Mouse (Mus musculus) spleen, postnatal 4 days (tissue): ENCODE measurements around the gene Olfr559.

Experiments used
- DNase-seq, 2 experiments: peaks; one replicate each; pipeline ENCODE4 v3.0.0; 2022; ENCODE audit warnings: low spot score in 2 of 2

The Olfr559 gene

DNA sequence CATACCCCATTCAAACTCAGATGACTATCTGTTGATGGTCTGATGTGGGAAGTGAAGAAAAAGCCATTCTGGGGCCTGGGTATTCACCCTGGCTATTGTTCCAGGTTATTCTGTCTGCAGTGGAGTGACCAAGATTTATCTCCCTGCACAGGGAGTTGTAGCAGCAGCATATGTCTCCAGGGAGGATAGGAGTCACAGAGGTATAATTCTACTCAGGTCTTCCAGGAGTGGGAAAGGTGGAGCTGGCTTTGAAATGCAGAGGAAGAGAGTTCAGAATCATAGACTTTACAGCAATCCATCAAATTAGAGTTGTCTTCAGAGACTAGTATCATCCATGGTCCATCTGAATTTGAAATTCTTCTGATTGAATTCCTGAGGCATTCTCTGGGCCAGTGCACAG, at the start of gene Olfr559:
Gene Olfr559, minus strand, starts transcription at position 101 of the 400 bp plus-strand sequence.
- DNase-seq: no peak

DNA sequence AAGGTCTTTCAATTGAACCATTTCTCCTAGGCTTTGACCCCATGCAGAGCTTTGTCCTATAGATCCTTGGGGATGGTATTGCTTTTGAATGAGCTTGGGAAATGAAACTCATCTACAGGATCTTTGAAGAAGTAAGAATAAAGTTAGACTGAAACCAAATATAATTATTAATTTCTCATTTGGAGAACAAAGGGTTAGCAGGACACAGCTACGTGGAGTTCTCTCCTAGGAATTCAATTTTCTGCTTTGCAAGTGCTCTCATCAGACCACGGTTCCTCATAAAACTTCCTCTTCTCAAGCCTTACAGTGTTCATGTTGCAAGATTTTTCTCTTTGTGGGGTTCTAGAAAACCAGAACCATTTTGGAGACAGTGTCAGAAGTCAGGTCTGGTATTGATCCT, 43.6 kb upstream of the Olfr559 start, which contains the start of gene Olfr561:
Gene Olfr561, plus strand, starts transcription at position 301 of the 400 bp plus-strand sequence.
- DNase-seq: no peak

DNA sequence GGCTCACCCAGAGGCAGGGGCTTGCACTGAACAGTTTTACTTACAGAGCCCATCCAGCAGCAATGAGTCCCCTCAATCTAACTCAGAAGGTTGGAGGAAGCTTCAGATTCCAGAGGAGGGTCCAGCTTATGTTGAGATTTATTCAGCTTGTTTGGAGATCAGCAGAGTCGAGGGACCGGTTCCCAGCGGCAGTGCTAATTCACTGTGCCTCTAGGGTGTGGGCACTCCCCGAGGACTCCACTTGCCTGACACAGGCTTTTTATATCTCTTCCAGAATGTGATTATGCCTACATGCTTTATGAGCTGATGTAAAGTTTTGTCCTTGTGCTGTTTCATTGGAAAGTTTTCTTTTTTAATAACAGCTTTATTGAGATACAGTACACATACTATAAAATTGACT, 32.0 kb upstream of the Olfr559 start, which contains the start of the genes Olfr560 and Olfr78:
Gene Olfr560, minus strand, starts transcription at position 101 of the 400 bp plus-strand sequence.
Gene Olfr78, minus strand, starts transcription at position 206 of the 400 bp plus-strand sequence.
- no peak for DNase-seq

DNA sequence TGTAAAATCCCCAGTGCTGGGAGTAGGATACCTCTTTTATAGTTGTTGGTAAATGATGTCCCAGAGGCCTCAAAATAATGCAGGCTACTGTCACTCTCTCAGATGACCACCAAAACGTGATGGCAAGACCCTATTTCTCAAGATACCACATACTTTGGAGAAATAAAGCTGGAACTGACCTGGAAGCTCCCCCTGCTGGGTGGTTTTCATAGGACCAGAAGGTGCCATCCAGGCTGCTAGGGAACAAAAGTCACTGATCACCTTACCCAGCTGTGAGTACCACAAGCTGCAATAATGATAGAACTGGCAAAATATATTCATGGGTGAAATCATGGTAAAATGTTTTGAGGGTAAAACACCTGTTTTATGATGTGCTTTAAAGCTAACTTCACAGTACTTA, 24.8 kb upstream of the Olfr559 start:
- DNase-seq: no peak

DNA sequence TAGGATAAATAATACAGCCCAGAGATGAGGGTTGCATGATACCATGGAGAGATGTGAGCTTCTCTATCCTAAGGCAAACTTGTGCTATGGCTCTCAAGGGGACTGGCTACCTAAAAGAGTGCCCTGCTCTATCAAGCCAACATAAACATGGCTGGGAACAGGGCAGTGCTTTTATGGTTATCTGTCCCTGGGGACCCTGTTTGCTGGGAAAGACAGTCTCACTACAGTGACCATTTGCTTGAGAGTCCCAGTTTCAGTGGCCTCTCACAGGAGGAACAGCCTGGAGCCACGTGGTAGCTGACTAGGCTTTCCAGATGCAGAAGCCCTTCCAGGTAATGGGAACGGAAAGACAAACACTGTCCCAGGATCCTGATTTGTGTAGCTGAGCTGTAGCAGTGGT, 10.4 kb upstream of the Olfr559 start:
- DNase-seq: no peak

DNA sequence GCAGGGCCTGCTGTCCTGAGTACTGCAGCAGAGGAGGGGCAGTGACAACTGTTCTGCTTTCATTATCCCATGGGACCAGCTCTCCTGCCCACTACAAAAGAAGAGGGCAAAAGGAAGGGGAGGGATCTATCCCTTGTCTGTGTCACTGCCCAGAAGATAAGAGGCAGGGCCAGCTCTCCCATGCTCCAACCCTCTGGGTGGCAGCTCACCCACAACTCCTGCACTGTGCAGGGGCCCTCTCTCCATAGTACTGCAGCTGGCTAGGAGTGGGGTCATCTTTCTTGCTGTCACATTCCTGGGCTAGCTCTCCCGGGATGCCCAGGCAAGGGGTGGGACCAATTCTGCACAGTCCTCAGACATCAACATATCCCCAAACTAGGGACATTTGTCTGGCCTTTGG, 6.5 kb upstream of the Olfr559 start:
- no peak for DNase-seq

DNA sequence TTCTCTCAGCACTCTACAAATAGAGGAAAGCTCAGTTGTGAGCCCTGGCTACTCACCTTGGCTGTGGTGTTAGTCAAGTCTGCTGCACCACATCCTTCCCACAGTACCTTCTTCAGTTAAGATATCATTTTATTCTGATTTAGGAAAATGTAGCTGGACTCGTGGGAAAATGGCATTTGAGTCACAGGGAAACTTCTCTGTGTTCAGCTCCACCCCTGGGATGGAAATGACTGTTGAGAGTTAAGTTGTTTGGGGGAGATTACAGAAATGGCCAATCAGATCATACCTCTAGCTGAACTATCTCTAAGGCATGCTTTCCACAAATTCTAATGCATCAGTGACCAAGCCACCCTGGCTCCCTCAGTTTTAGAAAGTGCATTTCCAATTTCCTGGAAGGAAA, 8.3 kb downstream of the Olfr559 start, which contains the start of gene Olfr33:
Gene Olfr33, minus strand, starts transcription at position 101 of the 400 bp plus-strand sequence.
- no peak for DNase-seq

DNA sequence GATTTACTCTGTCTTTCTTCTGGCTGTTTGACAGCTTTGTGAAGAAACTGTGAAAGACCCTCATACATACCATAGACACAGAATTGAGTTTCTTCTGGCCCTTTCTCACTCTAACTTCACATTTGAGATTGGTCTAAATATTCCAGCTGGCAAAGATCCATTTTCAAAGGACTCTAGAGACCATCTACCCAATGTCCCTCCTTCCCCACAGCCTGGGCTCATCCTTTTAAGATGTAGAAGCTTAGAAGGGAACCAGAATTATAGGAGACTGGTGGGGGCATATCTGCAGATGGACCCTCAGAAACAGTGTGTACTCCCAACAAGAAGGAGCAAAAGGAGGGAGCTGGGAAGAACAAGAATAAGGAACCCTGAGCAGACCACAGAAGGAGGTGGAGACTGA, 25.4 kb downstream of the Olfr559 start, which contains the start of gene Olfr558:
Gene Olfr558, plus strand, starts transcription at position 301 of the 400 bp plus-strand sequence.
- no peak for DNase-seq

DNA sequence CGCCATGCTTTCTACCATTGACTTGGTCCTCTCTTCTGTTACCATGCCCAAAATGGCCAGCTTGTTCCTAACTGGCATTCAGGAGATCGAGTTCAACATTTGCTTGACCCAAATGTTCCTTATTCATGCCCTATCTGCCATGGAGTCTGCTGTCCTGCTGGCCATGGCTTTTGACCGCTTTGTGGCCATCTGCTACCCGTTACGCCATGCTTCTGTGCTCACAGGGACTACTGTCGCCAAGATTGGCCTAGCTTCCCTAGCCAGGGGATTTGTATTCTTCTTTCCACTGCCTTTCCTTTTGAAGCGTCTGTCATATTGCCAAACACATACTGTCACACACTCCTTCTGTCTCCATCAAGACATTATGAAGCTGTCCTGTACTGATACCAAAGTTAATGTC, 28.8 kb downstream of the Olfr559 start:
- no peak for DNase-seq

DNA sequence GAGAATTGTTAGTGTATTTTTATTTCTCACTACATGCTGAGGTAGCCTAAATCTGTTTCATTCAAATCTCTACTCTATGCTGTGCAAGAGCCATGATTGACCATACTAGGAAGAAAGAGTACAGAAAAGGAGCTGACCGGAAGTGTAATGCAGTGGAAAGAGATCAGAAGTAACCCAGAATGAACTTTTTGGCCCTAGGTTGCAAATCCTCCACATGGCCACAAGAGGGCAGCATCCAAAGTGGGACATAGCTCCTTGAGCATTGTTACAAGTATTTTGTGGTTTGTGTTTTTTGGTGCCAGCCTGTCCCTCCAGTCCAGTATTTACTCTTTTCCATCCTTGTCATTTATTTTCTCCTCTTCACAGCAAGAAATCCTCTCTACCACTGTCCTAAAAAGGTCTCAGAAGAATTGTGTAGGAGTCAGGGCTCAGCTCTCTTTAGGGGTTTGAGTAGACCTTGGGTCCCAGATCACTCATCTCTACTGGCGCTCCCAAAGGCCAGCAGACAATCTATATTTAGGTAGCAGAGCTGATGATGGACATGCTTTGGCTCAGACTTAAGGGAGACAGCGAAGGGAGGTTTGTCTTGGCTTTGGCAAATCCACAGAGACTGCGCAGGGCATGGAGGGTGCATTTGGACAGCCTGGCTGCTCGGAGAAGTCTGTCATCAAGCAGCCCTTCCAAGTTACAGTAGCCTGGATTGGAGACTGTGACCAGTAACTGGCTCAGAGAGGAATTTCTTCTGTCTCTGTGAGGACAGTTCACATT, 31.7 kb downstream of the Olfr559 start, which contains the start of gene Olfr557:
Gene Olfr557, plus strand, starts transcription at position 553 of the 768 bp plus-strand sequence.
- DNase-seq: peak in 1 of 2 experiments; percentile 62

DNA sequence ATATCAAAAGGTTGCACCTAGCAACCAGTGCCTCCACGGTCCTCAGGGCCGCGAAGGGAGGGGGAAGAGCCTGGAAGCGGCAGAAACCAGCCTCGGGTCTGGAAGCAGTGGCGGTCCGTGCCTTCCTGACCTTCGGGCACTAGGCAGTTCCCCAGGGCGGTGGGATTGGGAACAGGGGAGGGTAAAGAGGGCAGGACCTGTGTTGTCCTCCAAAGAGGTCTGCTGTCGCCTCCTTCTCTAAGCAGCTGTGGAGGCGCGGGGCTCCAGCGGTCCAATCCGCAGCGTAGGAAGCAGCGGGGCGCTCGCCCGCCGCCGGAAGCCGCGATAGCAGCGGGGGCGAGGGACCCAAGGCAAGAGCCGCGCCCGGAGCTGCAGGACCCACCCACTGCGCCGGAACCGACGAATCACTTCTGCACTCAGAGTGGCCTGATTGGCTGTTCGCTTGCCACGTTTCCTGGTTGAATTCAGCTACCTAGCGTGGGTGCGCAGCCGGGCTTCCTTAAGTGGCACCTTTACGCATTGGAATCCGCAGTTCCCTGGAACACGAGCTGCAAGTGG, 40.3 kb downstream of the Olfr559 start, which contains the start of gene Trim68:
Gene Trim68, minus strand, starts transcription at position 384 of the 558 bp plus-strand sequence.
- DNase-seq: peak; percentile 80 to 88

DNA sequence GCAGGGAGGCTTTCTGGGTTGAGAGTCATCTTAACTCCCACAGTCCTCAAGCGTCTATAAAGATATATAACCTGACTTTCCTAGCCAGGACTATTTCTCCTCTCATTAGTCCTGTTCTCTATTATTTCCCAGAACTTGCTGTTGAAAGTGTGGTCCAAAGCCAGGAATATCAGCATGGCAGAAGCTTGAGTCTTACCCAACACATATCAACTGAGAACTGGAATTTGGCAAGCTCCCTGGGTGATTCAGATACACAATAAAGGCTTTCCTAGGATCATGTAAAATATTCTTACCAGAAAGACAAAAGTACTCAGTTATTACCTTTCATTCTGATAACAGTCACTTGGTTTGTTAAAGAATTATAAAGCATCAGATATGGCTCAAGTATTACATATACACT, 45.4 kb downstream of the Olfr559 start:
- DNase-seq: no peak

DNA sequence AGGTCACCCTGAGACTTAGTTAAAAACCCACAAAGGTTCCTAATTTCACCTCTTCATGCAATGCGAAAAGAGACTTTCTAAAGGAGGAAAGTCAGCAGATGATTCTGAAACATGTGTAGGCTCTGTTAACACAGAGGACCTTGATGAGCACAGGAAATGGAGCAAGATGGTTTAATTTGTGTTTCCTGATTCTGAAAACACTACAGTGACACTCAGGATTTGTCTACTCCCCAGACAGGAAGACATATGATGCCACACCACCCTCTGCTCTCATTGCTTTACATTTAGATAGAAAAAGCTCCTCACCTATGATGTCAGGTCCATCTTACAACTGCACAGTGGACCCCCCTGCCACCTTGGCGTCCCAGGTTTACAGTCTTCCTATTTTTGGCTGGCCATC, 51.1 kb downstream of the Olfr559 start:
- peak in 1 of 2 experiments; percentile 40 for DNase-seq
